Mouse (Mus musculus) testis, adult 2 months (tissue): ENCODE measurements around the gene Col6a4.

Source experiments
- CTCF ChIP-seq: fragments of 200-500 bp; IDR thresholded peaks from 2 replicates; pipeline ENCODE4 v1.5.1; 2012; ENCODE audit warnings: low read depth, mild to moderate bottlenecking, inconsistent platforms, low read length, moderate library complexity; ENCODE audit not compliant: control insufficient read depth, insufficient read depth, insufficient replicate concordance
- POLR2A ChIP-seq: fragments of 200-500 bp; IDR thresholded peaks from 2 replicates; pipeline ENCODE4 v1.6.1; 2012; ENCODE audit warnings: low read depth, mild to moderate bottlenecking, inconsistent platforms, low read length, moderate library complexity; ENCODE audit not compliant: control insufficient read depth

GRCm38 (mm10) chr9:106129072-106129471 lies 32.5 kb upstream of the Col6a4 start:
- TF ChIP-seq CTCF (no peak), POLR2A (no peak)
